Mouse (Mus musculus): ENCODE data around the gene Mobp. TPM values are rescaled to one million over a fixed set of nuclear protein-coding genes. Genes with fewer than 3 reads are reported as not detected.

Mobp gene
- polyA plus RNA-seq, 1 experiment from 2014 or later = 0.60 TPM

GRCm38 (mm10) chr9:120202683-120203082 is 53.2 kb downstream of the Mobp start:
- DNase-seq (ENCODE audit: low spot score) = peak; percentile 9

GRCm38 (mm10) chr9:120203936-120204335 is 54.4 kb downstream of the Mobp start:
- WGBS = 88% methylated on average over 10 of the region's 10 CpGs
- Histone ChIP-seq H3K27me3 (ENCODE audit: control insufficient read depth, insufficient read depth, low read length) (no peaks in the 10 kb centered on the region; the same call in 1 of the 2 replicates), H3K9ac (replicated peaks; ENCODE audit: low read length) (no peak overlapping the region), H3K36me3 (replicated peaks; ENCODE audit: control insufficient read depth, insufficient read depth, low read depth, low read length) (no peaks in the 10 kb centered on the region), H3K4me2 (ENCODE audit: low read depth, low read length) (no peak overlapping the region), H3K27ac (replicated peaks; ENCODE audit: low read depth, low read length) (no peak overlapping the region), H3K9me3 (replicated peaks; ENCODE audit: control insufficient read depth, low read length) (no peaks in the 10 kb centered on the region), H3K4me3 (ENCODE audit: low read depth, low read length) (no peak overlapping the region), H3K4me1 (ENCODE audit: control insufficient read depth, insufficient read depth, low read length) (no peaks in the 10 kb centered on the region)
- ATAC-seq (replicated peaks; ENCODE audit: insufficient number of reproducible peaks, low FRiP score, low TSS enrichment, low read depth) (no peak), DNase-seq (ENCODE audit: low spot score) (no peak)

More at GRCm38 (mm10) chr9:120202683-120203082, 53.2 kb downstream of the Mobp start:
- Histone ChIP-seq H3K9ac (replicated peaks; ENCODE audit: low read length) (no peak overlapping the region), H3K9me3 (replicated peaks; ENCODE audit: control insufficient read depth, low read length) (no peaks in the 10 kb centered on the region), H3K36me3 (replicated peaks; ENCODE audit: control insufficient read depth, insufficient read depth, low read depth, low read length) (no peaks in the 10 kb centered on the region), H3K27ac (replicated peaks; ENCODE audit: low read depth, low read length) (no peak overlapping the region), H3K4me1 (ENCODE audit: control insufficient read depth, insufficient read depth, low read length) (no peaks in the 10 kb centered on the region), H3K4me3 (ENCODE audit: low read depth, low read length) (no peak overlapping the region), H3K27me3 (ENCODE audit: control insufficient read depth, insufficient read depth, low read length) (no peaks in the 10 kb centered on the region; the same call in 1 of the 2 replicates), H3K4me2 (ENCODE audit: low read depth, low read length) (no peak overlapping the region)
- 31% methylated on average over 12 of the region's 12 CpGs for WGBS
- ATAC-seq (replicated peaks; ENCODE audit: insufficient number of reproducible peaks, low FRiP score, low TSS enrichment, low read depth) = no peak

GRCm38 (mm10) chr9:120206897-120207296 is 57.4 kb downstream of the Mobp start:
- H3K36me3 ChIP-seq (replicated peaks; ENCODE audit: control insufficient read depth, insufficient read depth, low read depth, low read length) = no peaks in the 10 kb centered on the region
- no peaks in the 10 kb centered on the region for H3K9me3 ChIP-seq (replicated peaks; ENCODE audit: control insufficient read depth, low read length)
- no peaks in the 10 kb centered on the region for H3K4me1 ChIP-seq (ENCODE audit: control insufficient read depth, insufficient read depth, low read length)
- H3K9ac ChIP-seq (replicated peaks; ENCODE audit: low read length) = no peak overlapping the region
- ATAC-seq (replicated peaks; ENCODE audit: insufficient number of reproducible peaks, low FRiP score, low TSS enrichment, low read depth) (no peak), DNase-seq (ENCODE audit: low spot score) (no peak)
- H3K4me2 ChIP-seq (ENCODE audit: low read depth, low read length) = no peak overlapping the region
- no peak overlapping the region for H3K27ac ChIP-seq (replicated peaks; ENCODE audit: low read depth, low read length)
- H3K27me3 ChIP-seq (ENCODE audit: control insufficient read depth, insufficient read depth, low read length) = no peaks in the 10 kb centered on the region; the same call in 1 of the 2 replicates
- WGBS = 75% methylated on average over 17 of the region's 17 CpGs
- no peak overlapping the region for H3K4me3 ChIP-seq (ENCODE audit: low read depth, low read length)

GRCm38 (mm10) chr9:120210068-120210467 is 60.6 kb downstream of the Mobp start:
- Histone ChIP-seq H3K9me3 (replicated peaks; ENCODE audit: control insufficient read depth, low read length) (no peaks in the 10 kb centered on the region), H3K4me3 (ENCODE audit: low read depth, low read length) (no peak overlapping the region), H3K4me1 (ENCODE audit: control insufficient read depth, insufficient read depth, low read length) (no peaks in the 10 kb centered on the region), H3K4me2 (ENCODE audit: low read depth, low read length) (no peak overlapping the region), H3K36me3 (replicated peaks; ENCODE audit: control insufficient read depth, insufficient read depth, low read depth, low read length) (no peaks in the 10 kb centered on the region), H3K27me3 (ENCODE audit: control insufficient read depth, insufficient read depth, low read length) (no peaks in the 10 kb centered on the region; the same call in 1 of the 2 replicates), H3K9ac (replicated peaks; ENCODE audit: low read length) (no peak overlapping the region), H3K27ac (replicated peaks; ENCODE audit: low read depth, low read length) (no peak overlapping the region)
- no peak for ATAC-seq (replicated peaks; ENCODE audit: insufficient number of reproducible peaks, low FRiP score, low TSS enrichment, low read depth)
- DNase-seq (ENCODE audit: low spot score) = peak; percentile 12
- 79% methylated on average over 4 of the region's 4 CpGs for whole genome bisulfite sequencing

- Histone ChIP-seq H3K36me3 (replicated peaks; ENCODE audit: control insufficient read depth, insufficient read depth, low read depth, low read length) (no peaks in the 10 kb centered on the region), H3K4me2 (ENCODE audit: low read depth, low read length) (no peak overlapping the region), H3K4me3 (ENCODE audit: low read depth, low read length) (no peak overlapping the region), H3K27ac (replicated peaks; ENCODE audit: low read depth, low read length) (no peak overlapping the region), H3K9ac (replicated peaks; ENCODE audit: low read length) (no peak overlapping the region), H3K9me3 (replicated peaks; ENCODE audit: control insufficient read depth, low read length) (no peaks in the 10 kb centered on the region), H3K4me1 (ENCODE audit: control insufficient read depth, insufficient read depth, low read length) (no peaks in the 10 kb centered on the region), H3K27me3 (ENCODE audit: control insufficient read depth, insufficient read depth, low read length) (no peaks in the 10 kb centered on the region)
- WGBS = 75% methylated on average over 4 of the region's 4 CpGs
- DNase-seq (ENCODE audit: low spot score) (no peak), ATAC-seq (replicated peaks; ENCODE audit: insufficient number of reproducible peaks, low FRiP score, low TSS enrichment, low read depth) (no peak)
Measured at GRCm38 (mm10) chr9:120210865-120211264, 61.4 kb downstream of the Mobp start.

GRCm38 (mm10) chr9:120212936-120213335 is 63.4 kb downstream of the Mobp start:
- H3K27ac ChIP-seq (replicated peaks; ENCODE audit: low read depth, low read length) = no peak overlapping the region
- H3K4me3 ChIP-seq (ENCODE audit: low read depth, low read length) = no peak overlapping the region
- DNase-seq (ENCODE audit: low spot score) (no peak), ATAC-seq (replicated peaks; ENCODE audit: insufficient number of reproducible peaks, low FRiP score, low TSS enrichment, low read depth) (no peak)
- H3K27me3 ChIP-seq (ENCODE audit: control insufficient read depth, insufficient read depth, low read length) = no peaks in the 10 kb centered on the region
- no peaks in the 10 kb centered on the region for H3K4me1 ChIP-seq (ENCODE audit: control insufficient read depth, insufficient read depth, low read length)
- no peak overlapping the region for H3K4me2 ChIP-seq (ENCODE audit: low read depth, low read length)
- H3K36me3 ChIP-seq (replicated peaks; ENCODE audit: control insufficient read depth, insufficient read depth, low read depth, low read length) = no peaks in the 10 kb centered on the region
- H3K9me3 ChIP-seq (replicated peaks; ENCODE audit: control insufficient read depth, low read length) = no peaks in the 10 kb centered on the region
- H3K9ac ChIP-seq (replicated peaks; ENCODE audit: low read length) = no peak overlapping the region
- 78% methylated on average over 6 of the region's 6 CpGs for WGBS

GRCm38 (mm10) chr9:120214978-120215495 is 65.5 kb downstream of the Mobp start:
- no peak overlapping the region for H3K27ac ChIP-seq (replicated peaks; ENCODE audit: low read depth, low read length)
- no peak overlapping the region for H3K4me2 ChIP-seq (ENCODE audit: low read depth, low read length)
- 90% methylated on average over 11 of the region's 11 CpGs for WGBS
- no peak overlapping the region for H3K9ac ChIP-seq (replicated peaks; ENCODE audit: low read length)
- no peaks in the 10 kb centered on the region for H3K36me3 ChIP-seq (replicated peaks; ENCODE audit: control insufficient read depth, insufficient read depth, low read depth, low read length)
- H3K4me3 ChIP-seq (ENCODE audit: low read depth, low read length) = no peak overlapping the region
- H3K27me3 ChIP-seq (ENCODE audit: control insufficient read depth, insufficient read depth, low read length) = no peaks in the 10 kb centered on the region
- H3K4me1 ChIP-seq (ENCODE audit: control insufficient read depth, insufficient read depth, low read length) = no peaks in the 10 kb centered on the region
- DNase-seq (ENCODE audit: low spot score) (no peak), ATAC-seq (replicated peaks; ENCODE audit: insufficient number of reproducible peaks, low FRiP score, low TSS enrichment, low read depth) (no peak)
- H3K9me3 ChIP-seq (replicated peaks; ENCODE audit: control insufficient read depth, low read length) = no peaks in the 10 kb centered on the region

GRCm38 (mm10) chr9:120219411-120219810 is 69.9 kb downstream of the Mobp start:
- no peak for DNase-seq (ENCODE audit: low spot score)
- WGBS = 74% methylated on average over 3 of the region's 3 CpGs
- H3K4me2 ChIP-seq (ENCODE audit: low read depth, low read length) = no peak overlapping the region
- H3K9me3 ChIP-seq (replicated peaks; ENCODE audit: control insufficient read depth, low read length) = no peaks in the 10 kb centered on the region
- ATAC-seq (replicated peaks; ENCODE audit: insufficient number of reproducible peaks, low FRiP score, low TSS enrichment, low read depth) = no peak
- H3K9ac ChIP-seq (replicated peaks; ENCODE audit: low read length) = no peak overlapping the region
- no peaks in the 10 kb centered on the region for H3K27me3 ChIP-seq (ENCODE audit: control insufficient read depth, insufficient read depth, low read length)
- no peaks in the 10 kb centered on the region for H3K36me3 ChIP-seq (replicated peaks; ENCODE audit: control insufficient read depth, insufficient read depth, low read depth, low read length)
- no peaks in the 10 kb centered on the region for H3K4me1 ChIP-seq (ENCODE audit: control insufficient read depth, insufficient read depth, low read length)
- no peak overlapping the region for H3K4me3 ChIP-seq (ENCODE audit: low read depth, low read length)
- no peak overlapping the region for H3K27ac ChIP-seq (replicated peaks; ENCODE audit: low read depth, low read length)

All from embryonic facial prominence, embryonic 11.5 days (tissue).